Mouse (Mus musculus) cerebellum, adult 11 months (tissue): ENCODE results near the gene Olfr381.
"Not testable (repeated sequence)": the region's sequence is repeated elsewhere in the genome, so short reads cannot be mapped to it uniquely, and the experiment has no call there.

Experiments
- DNase-seq: peaks from one replicate; pipeline ENCODE4 v3.0.0; 2022

Gene Olfr381

DNA sequence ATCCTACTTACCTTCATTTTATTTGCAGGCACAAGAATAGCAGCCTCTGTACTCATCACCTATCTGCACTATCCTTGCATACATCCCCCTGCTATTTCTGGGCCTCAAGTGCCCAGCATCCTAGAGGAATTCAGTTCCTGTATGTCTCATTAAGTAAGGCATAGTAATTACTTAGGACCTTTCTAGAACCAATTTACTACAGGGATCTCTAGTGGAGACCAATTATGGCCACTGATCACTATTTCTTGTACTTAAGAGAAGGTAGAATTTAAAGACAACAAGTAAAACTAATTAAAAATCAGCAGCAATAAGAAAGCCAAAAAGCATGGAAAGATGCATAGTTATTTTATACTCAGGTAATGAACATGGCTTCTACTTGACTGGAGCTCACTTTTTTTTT is at the start of gene Olfr381:
Olfr381 (minus strand) TSS at position 101 of the 400 bp plus-strand sequence.
- DNase-seq: no peak

DNA sequence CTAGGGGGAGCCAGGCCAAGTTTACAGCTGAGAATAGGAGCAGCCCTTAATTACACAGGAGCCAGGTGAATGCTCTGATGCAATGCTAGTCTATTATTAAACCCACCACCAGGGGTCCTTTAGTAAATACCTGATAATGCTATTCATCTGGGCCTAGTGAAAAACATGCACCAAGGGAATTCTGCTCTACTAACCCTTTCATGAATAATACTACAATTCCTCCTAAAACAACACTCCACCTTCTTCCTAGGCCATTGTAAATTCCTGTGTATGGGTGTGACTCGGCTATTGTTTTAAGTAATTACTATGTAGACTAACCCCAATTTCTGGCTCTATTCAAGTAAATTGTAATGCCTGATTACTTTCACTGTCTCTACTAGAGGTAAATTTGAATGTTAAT is 37.6 kb upstream of the Olfr381 start:
- DNase-seq: not testable (repeated sequence)

DNA sequence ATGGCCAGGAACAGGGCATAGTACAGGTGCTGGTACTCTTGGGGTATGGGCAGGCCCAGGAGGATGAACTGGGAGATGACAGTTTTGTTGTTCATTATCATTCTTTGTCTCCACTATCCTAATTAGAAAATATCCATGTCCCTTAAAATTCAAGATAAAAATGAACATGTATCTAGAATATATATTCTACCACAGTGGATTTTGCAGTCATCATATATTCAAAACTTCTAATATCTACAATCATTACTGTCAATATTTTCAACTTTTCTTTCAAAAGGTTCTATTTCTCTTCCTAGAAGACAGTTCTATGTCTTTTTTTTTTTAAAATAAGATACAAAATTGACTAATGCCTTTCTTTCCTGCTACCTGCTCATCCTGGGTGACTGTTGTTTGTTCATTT is 25.7 kb upstream of the Olfr381 start, which contains the start of gene Olfr382:
Olfr382 (minus strand) TSS at position 101 of the 400 bp plus-strand sequence.
- DNase-seq: no peak

DNA sequence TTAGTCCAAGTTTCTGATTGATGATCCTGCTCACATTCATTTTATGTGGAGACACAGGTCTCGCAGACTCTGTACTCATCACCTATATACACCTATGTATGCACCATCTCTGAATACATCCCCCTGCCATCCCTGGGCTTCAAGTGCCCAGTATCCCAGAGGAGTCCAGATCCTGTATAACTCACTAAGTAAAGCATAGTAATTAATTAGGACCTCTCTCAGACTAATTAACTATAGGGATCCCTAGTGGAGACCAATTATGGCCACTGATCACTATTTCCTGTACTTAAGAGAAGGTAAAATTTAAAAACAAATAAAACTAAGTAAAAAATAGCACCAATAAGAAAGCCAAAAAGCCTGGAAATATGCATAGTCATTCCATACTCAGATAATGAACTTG is 34.0 kb downstream of the Olfr381 start, which contains the start of gene Olfr380:
Olfr380 (minus strand) TSS at position 101 of the 400 bp plus-strand sequence.
- no peak for DNase-seq
